Mouse (Mus musculus) retina, embryonic 14.5 days (tissue): ENCODE measurements around the gene Nvl.

Source experiments
- DNase-seq: peaks from one replicate; pipeline ENCODE4 v3.0.0-alpha.2; 2015; ENCODE audit warnings: low spot score

The Nvl gene

GRCm38 (mm10) chr1:181143950-181144836 is at the start of gene Nvl, which contains the start of gene Cnih4:
Gene Nvl (minus strand): TSS chr1:181144204.
Gene Cnih4 (plus strand): TSS chr1:181144693.
- DNase-seq, result peak; percentile 96

- DNase-seq, result no peak
These were observed 44.9 kb upstream of the Nvl start for GRCm38 (mm10) chr1:181188925-181189324.

GRCm38 (mm10) chr1:181170210-181170609 is 26.2 kb upstream of the Nvl start:
- DNase-seq, result no peak

- DNase-seq, result no peak
These were observed 24.4 kb upstream of the Nvl start for GRCm38 (mm10) chr1:181168377-181168776.

- no peak for DNase-seq
These were observed 23.8 kb upstream of the Nvl start for GRCm38 (mm10) chr1:181167816-181168215.

GRCm38 (mm10) chr1:181151541-181151940 is 7.5 kb upstream of the Nvl start:
- peak; percentile 22 for DNase-seq

- DNase-seq, result peak; percentile 95
These were observed 7.0 kb upstream of the Nvl start for GRCm38 (mm10) chr1:181150827-181151534.

GRCm38 (mm10) chr1:181150431-181150826 is 6.4 kb upstream of the Nvl start:
- DNase-seq, result no peak

- DNase-seq, result no peak
These were observed 5.5 kb upstream of the Nvl start for GRCm38 (mm10) chr1:181149373-181150017.

- no peak for DNase-seq
These were observed 4.5 kb upstream of the Nvl start for GRCm38 (mm10) chr1:181148540-181148939.

GRCm38 (mm10) chr1:181146187-181146586 is 2.2 kb upstream of the Nvl start:
- no peak for DNase-seq

- peak; percentile 4 for DNase-seq
These were observed 962 bp upstream of the Nvl start for GRCm38 (mm10) chr1:181144966-181145365.

GRCm38 (mm10) chr1:181143609-181143949 is 425 bp downstream of the Nvl start:
- no peak for DNase-seq

- DNase-seq, result no peak
These were observed 5.3 kb downstream of the Nvl start for GRCm38 (mm10) chr1:181138730-181139129.

GRCm38 (mm10) chr1:181131915-181132314 is 12.1 kb downstream of the Nvl start:
- DNase-seq, result no peak

GRCm38 (mm10) chr1:181126766-181127165 is 17.2 kb downstream of the Nvl start:
- no peak for DNase-seq

GRCm38 (mm10) chr1:181125916-181126315 is 18.1 kb downstream of the Nvl start:
- DNase-seq, result no peak

GRCm38 (mm10) chr1:181124145-181124544 is 19.9 kb downstream of the Nvl start:
- no peak for DNase-seq

GRCm38 (mm10) chr1:181117112-181117511 is 26.9 kb downstream of the Nvl start:
- no peak for DNase-seq

GRCm38 (mm10) chr1:181090048-181090447 is 54.0 kb downstream of the Nvl start:
- no peak for DNase-seq

- peak; percentile 28 for DNase-seq
These were observed 60.0 kb downstream of the Nvl start for GRCm38 (mm10) chr1:181084021-181084420.

GRCm38 (mm10) chr1:181073075-181073474 is 70.9 kb downstream of the Nvl start:
- no peak for DNase-seq

GRCm38 (mm10) chr1:181069671-181070070 is 74.3 kb downstream of the Nvl start:
- no peak for DNase-seq
